Mouse (Mus musculus) stomach, embryonic 15.5 days (tissue): ENCODE measurements around the gene Agpat3. TPM values are rescaled to one million over a fixed set of nuclear protein-coding genes. Genes with fewer than 3 reads are reported as not detected.
A peak's percentile ranks its signal among the peaks of the same experiment; 100 is the strongest.

ENCODE experiments used
- ATAC-seq: fragments of 200-750 bp; cut with Nextera tagmentation; 2 replicates; pipeline ENCODE4 v1.8.0; 2017; ENCODE audit warnings: low read depth, moderate number of reproducible peaks, moderate TSS enrichment; ENCODE audit not compliant: insufficient read depth, low FRiP score
- H3K27ac ChIP-seq: fragments of 300-500 bp; sonication (generic); 2 replicates; pipeline ENCODE4 v1.5.1; 2015; ENCODE audit warnings: mild to moderate bottlenecking, inconsistent platforms
- H3K27me3 ChIP-seq: fragments of 300-500 bp; sonication (generic); replicated peaks from 2 replicates; pipeline ENCODE4 v1.6.1; 2015; ENCODE audit warnings: inconsistent platforms
- H3K36me3 ChIP-seq: fragments of 300-500 bp; sonication (generic); 2 replicates; pipeline ENCODE4 v1.6.1; 2015; ENCODE audit warnings: inconsistent platforms
- H3K4me1 ChIP-seq: fragments of 300-500 bp; sonication (generic); 2 replicates; pipeline ENCODE4 v1.6.1; 2015; ENCODE audit warnings: inconsistent platforms
- H3K4me2 ChIP-seq: fragments of 300-500 bp; sonication (generic); 2 replicates; pipeline ENCODE4 v1.6.1; 2015; ENCODE audit warnings: mild to moderate bottlenecking, inconsistent platforms
- H3K4me3 ChIP-seq: fragments of 300-500 bp; sonication (generic); replicated peaks from 2 replicates; pipeline ENCODE4 v1.5.1; 2015; ENCODE audit warnings: inconsistent platforms
- H3K9ac ChIP-seq: fragments of 300-500 bp; sonication (generic); 2 replicates; pipeline ENCODE4 v1.6.1; 2015; ENCODE audit warnings: inconsistent platforms
- H3K9me3 ChIP-seq: fragments of 300-500 bp; sonication (generic); 2 replicates; pipeline ENCODE4 v1.6.1; 2016; ENCODE audit warnings: inconsistent platforms
- WGBS: fragments of 180-500 bp; shearing (Covaris S2); methylation state at CpG from one replicate; pipeline ENCODE4 v1.1.7; 2015; 5-methylcytosine and 5-hydroxymethylcytosine counted together
- polyA plus RNA-seq: library from polyadenylated mRNA; unstranded; fragments of >200 nt; fragmentation: Nextera tagmentation; extraction: Ambion mirVana; gene quantifications from 2 replicates; pipeline ENCODE4 v1.2.1, GENCODE M21; 2015

The Agpat3 gene
- polyA plus RNA-seq, 1 experiment from 2014 or later: 60.7 TPM

GRCm38 (mm10) chr10:78300061-78300460 lies 52.2 kb downstream of the Agpat3 start:
- Histone ChIP-seq H3K27ac (no peak overlapping the region), H3K4me2 (no peak overlapping the region), H3K36me3 (no peaks in the 10 kb centered on the region; the same call in 1 of the 2 replicates), H3K4me3 (no peak overlapping the region), H3K9me3 (no peaks in the 10 kb centered on the region), H3K4me1 (0 out of 2 replicates have a peak, but pooled peaks cover 4% of the 10 kb centered on the region), H3K27me3 (no peaks in the 10 kb centered on the region), H3K9ac (no peak overlapping the region)
- no peak for ATAC-seq
- 95% methylated on average over 4 of the region's 4 CpGs for WGBS

GRCm38 (mm10) chr10:78298651-78299644 lies 53.3 kb downstream of the Agpat3 start:
- Histone ChIP-seq H3K36me3 (no peaks in the 10 kb centered on the region; the same call in 1 of the 2 replicates), H3K27me3 (no peaks in the 10 kb centered on the region), H3K9ac (no peak overlapping the region), H3K9me3 (no peaks in the 10 kb centered on the region), H3K4me3 (no peak overlapping the region), H3K4me1 (0 out of 2 replicates have a peak, but pooled peaks cover 4% of the 10 kb centered on the region), H3K4me2 (no peak overlapping the region), H3K27ac (0 out of 2 replicates have a peak overlapping the region, but pooled peaks have one; percentile 1)
- 87% methylated on average over 8 of the region's 8 CpGs for WGBS
- ATAC-seq: no peak

DNA sequence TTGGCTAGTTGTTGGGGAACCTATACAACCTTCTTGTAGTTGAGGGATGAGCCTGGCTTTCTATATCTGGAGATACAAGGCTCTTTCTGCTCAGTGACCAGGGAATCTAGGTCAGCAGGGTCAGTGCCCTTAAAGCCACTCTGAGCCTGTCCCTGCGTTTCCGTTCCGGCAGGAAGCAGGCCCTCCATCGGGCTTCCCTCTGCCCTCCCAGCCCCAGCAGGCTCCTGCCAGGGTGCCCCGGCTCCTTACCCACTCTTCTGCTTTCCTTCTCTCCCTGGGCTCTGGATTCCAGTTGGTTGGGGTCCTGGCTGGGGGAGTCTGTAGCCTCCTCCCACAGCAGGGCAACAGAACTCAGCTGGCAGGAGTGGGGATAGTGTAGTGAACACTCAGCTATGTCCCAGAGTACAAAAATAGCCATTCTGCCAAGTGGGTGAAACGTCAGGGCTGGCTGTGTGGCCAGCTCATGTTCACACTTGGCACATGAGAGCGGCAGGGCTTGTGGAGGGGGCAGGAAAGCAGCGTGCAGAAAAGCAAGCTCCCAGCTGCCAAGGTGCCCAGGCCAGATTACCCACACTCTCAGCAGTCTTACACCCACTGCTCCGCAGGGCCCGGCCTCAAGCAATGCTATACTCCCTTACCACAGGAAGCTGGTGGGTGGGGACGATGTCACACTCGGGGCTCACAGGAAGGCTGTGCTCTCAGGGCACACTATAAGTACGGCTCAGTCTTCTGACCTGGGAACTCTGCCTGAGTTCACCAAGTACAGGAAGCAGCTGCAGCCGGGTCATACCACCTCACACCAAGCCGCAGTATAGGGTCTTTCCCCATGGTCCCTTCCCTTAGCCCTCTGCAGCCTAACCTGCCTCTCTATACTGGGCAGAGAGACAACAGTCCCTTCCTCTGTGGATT lies 54.5 kb downstream of the Agpat3 start:
- Histone ChIP-seq H3K27ac (peak overlapping the region; percentile 41; the same call in 1 of the 2 replicates), H3K36me3 (no peaks in the 10 kb centered on the region), H3K27me3 (no peaks in the 10 kb centered on the region), H3K9ac (no peak overlapping the region), H3K4me3 (no peak overlapping the region), H3K9me3 (no peaks in the 10 kb centered on the region), H3K4me1 (0 out of 2 replicates have a peak, but pooled peaks cover 4% of the 10 kb centered on the region), H3K4me2 (no peak overlapping the region)
- ATAC-seq: peak; percentile 40
- WGBS: 62% methylated on average over 15 of the region's 15 CpGs

DNA sequence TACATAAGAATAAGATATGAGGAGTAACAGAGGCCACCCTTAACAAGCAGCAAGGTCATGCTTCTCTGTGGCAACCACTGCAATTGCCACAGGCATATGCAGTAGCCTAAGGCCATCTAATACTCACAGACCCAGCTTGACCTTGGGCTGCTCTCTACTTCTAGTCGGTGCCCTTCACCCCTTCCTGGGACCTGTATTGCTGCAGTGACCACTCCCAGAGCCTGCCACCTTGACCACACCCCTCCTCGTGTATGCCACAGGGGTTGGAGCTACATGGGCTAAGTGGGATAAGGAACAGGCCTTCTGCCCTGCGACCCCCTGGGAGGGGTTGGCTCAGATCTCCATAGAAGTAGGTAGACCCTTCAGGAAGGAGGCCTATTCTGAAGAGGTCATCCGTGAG lies 55.3 kb downstream of the Agpat3 start:
- no peaks in the 10 kb centered on the region for H3K36me3 ChIP-seq
- H3K4me3 ChIP-seq: no peak overlapping the region
- no peak overlapping the region for H3K27ac ChIP-seq
- no peaks in the 10 kb centered on the region for H3K27me3 ChIP-seq
- WGBS: 71% methylated on average over 4 of the region's 4 CpGs
- no peak overlapping the region for H3K4me2 ChIP-seq
- 0 out of 2 replicates have a peak, but pooled peaks cover 4% of the 10 kb centered on the region for H3K4me1 ChIP-seq
- no peak overlapping the region for H3K9ac ChIP-seq
- ATAC-seq: no peak
- H3K9me3 ChIP-seq: no peaks in the 10 kb centered on the region

- no peak overlapping the region for H3K27ac ChIP-seq
- 77% methylated on average over 5 of the region's 5 CpGs for WGBS
- no peak for ATAC-seq
These were observed 55.9 kb downstream of the Agpat3 start for GRCm38 (mm10) chr10:78296371-78296770.

DNA sequence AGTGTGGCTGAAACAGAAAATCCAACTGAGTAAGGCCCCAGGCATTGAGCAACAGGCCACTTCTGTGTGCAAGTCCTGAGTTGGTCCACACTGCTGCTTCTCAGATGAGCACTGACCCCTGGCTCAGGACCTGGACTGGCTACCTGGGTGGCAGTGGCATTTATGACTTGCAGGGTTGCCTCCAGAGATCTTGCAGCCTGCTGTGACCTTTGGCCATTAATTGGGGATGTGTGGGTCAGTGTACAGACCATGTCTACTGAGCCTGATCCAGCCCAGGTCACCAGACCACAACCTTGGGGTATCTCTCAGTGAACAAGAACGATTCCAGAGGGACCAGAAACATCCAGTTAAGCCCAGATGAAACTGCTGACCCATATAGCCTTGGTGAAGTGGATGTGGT lies 58.7 kb downstream of the Agpat3 start:
- H3K4me2 ChIP-seq: no peak overlapping the region
- no peak overlapping the region for H3K9ac ChIP-seq
- no peak overlapping the region for H3K27ac ChIP-seq
- WGBS: 70% methylated on average over 1 of the region's 1 CpGs
- no peaks in the 10 kb centered on the region for H3K36me3 ChIP-seq
- H3K4me1 ChIP-seq: 0 out of 2 replicates have a peak, but pooled peaks cover 4% of the 10 kb centered on the region
- no peaks in the 10 kb centered on the region for H3K27me3 ChIP-seq
- ATAC-seq: no peak
- H3K9me3 ChIP-seq: no peaks in the 10 kb centered on the region
- H3K4me3 ChIP-seq: no peak overlapping the region

More at GRCm38 (mm10) chr10:78296371-78296770, 55.9 kb downstream of the Agpat3 start:
- Histone ChIP-seq H3K4me2 (no peak overlapping the region), H3K4me3 (no peak overlapping the region), H3K27me3 (no peaks in the 10 kb centered on the region), H3K9me3 (no peaks in the 10 kb centered on the region), H3K9ac (no peak overlapping the region), H3K36me3 (no peaks in the 10 kb centered on the region), H3K4me1 (0 out of 2 replicates have a peak, but pooled peaks cover 4% of the 10 kb centered on the region)

DNA sequence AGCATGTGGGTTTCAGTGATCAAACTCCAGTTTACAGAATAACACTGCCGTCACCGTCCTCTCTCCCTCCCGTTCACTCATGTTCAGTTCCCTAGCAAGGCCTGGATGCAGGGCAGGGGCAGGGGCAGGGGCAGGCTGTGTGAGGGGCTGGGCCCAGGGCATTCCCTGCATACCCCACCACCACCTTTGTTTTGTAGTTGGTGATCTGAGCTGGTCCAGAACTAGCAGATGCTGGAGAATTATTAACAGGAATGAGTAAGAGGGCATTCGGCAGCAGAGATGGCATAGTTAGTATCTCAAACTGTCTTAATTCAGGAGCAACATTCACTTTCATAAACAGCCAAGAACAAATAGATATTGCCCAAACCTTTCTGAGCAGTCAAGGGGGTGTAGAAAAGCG lies 59.9 kb downstream of the Agpat3 start:
- no peak for ATAC-seq
- peaks cover 6% of the 10 kb centered on the region; the same call in 1 of the 2 replicates for H3K36me3 ChIP-seq
- no peak overlapping the region for H3K27ac ChIP-seq
- H3K27me3 ChIP-seq: no peaks in the 10 kb centered on the region
- no peak overlapping the region for H3K9ac ChIP-seq
- no peak overlapping the region for H3K4me3 ChIP-seq
- 75% methylated on average over 5 of the region's 5 CpGs for WGBS
- H3K4me1 ChIP-seq: 0 out of 2 replicates have a peak, but pooled peaks cover 4% of the 10 kb centered on the region
- no peak overlapping the region for H3K4me2 ChIP-seq
- no peaks in the 10 kb centered on the region for H3K9me3 ChIP-seq

- no peak for ATAC-seq
These were observed 61.4 kb downstream of the Agpat3 start for GRCm38 (mm10) chr10:78290730-78291535.

DNA sequence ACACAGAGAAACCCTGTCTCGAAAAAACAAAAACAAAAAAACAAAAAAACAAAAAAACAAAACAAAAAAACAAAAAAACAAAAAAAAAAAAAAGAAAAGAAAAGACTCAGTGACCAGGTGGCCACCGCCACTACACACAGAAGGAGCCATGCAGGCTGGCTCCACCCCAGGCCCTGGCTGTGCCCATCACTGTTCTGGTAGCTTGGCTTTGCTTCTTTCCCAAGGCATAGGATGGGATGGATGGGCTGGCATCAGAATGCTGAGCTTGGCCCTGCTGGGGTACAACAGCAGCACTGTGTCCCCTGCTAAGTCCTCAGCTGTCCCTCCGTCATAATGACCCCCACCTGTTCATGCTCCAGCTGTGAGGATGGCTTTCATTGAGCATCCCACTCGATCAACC lies 63.4 kb downstream of the Agpat3 start:
- Histone ChIP-seq H3K9ac (no peak overlapping the region), H3K27me3 (no peaks in the 10 kb centered on the region), H3K9me3 (no peaks in the 10 kb centered on the region), H3K27ac (no peak overlapping the region), H3K4me3 (no peak overlapping the region), H3K4me2 (no peak overlapping the region), H3K36me3 (peaks cover 26% of the 10 kb centered on the region), H3K4me1 (no peaks in the 10 kb centered on the region)
- 86% methylated on average over 4 of the region's 4 CpGs for WGBS
- ATAC-seq: no peak

More at GRCm38 (mm10) chr10:78290730-78291535, 61.4 kb downstream of the Agpat3 start:
- no peak overlapping the region for H3K27ac ChIP-seq
- no peaks in the 10 kb centered on the region for H3K27me3 ChIP-seq
- H3K9me3 ChIP-seq: no peaks in the 10 kb centered on the region
- peaks cover 20% of the 10 kb centered on the region for H3K36me3 ChIP-seq
- no peaks in the 10 kb centered on the region for H3K4me1 ChIP-seq
- WGBS: 82% methylated on average over 8 of the region's 8 CpGs
- H3K4me3 ChIP-seq: no peak overlapping the region
- no peak overlapping the region for H3K4me2 ChIP-seq
- no peak overlapping the region for H3K9ac ChIP-seq

DNA sequence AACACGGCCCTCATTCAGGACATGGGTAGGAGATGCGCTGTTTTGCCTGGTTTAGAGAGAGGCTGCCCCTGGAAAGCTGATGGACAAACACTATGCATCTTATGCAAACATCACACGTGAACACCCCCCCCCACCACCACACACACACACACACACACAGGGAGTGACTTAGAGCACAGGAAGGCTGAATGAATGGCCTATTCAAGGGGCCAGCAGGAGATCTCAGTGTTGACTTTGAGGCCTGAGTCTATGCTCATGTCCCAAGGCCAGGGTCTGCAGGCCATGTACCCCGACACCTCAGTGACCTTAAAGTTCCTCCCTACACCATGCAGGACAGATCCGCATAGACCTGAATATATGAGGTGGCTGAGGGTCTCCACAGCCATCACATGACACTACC lies 64.2 kb downstream of the Agpat3 start:
- Histone ChIP-seq H3K4me2 (no peak overlapping the region), H3K36me3 (peaks cover 30% of the 10 kb centered on the region), H3K27me3 (no peaks in the 10 kb centered on the region), H3K4me3 (no peak overlapping the region), H3K9ac (no peak overlapping the region), H3K4me1 (no peaks in the 10 kb centered on the region), H3K27ac (no peak overlapping the region), H3K9me3 (no peaks in the 10 kb centered on the region)
- ATAC-seq: peak; percentile 51
- 68% methylated on average over 5 of the region's 5 CpGs for WGBS
